Mouse (Mus musculus): ENCODE measurements around the gene Tada1. TPM values are rescaled to one million over a fixed set of nuclear protein-coding genes. Genes with fewer than 3 reads are reported as not detected.

Tada1 gene
- total RNA-seq, 2 experiments from 2014 or later = 6.0 to 14.8 TPM

Other genes starting within 250 kb of the Tada1 start
- not detected in 2 replicates for gene Gpa33, start 248.9 kb upstream of the Tada1 start, total RNA-seq (2015; ENCODE audit: low replicate concordance)
- gene Gpa33, start 248.9 kb upstream of the Tada1 start, total RNA-seq (2017; ENCODE audit: low replicate concordance) = not detected in 2 replicates
- gene Mael, start 140.3 kb upstream of the Tada1 start, total RNA-seq (2015; ENCODE audit: low replicate concordance) = not detected in 2 replicates
- not detected in 2 replicates for gene Mael, start 140.3 kb upstream of the Tada1 start, total RNA-seq (2017; ENCODE audit: low replicate concordance)
- not detected in 2 replicates for gene Ildr2, start 125.0 kb upstream of the Tada1 start, total RNA-seq (2015; ENCODE audit: low replicate concordance)
- gene Ildr2, start 125.0 kb upstream of the Tada1 start, total RNA-seq (2017; ENCODE audit: low replicate concordance) = not detected in 2 replicates
- 0.19 and 0.42 TPM in 2 replicates for gene Pogk, start 30.8 kb downstream of the Tada1 start, total RNA-seq (2015; ENCODE audit: low replicate concordance)
- 0.42 and 0.60 TPM in 2 replicates for gene Pogk, start 30.8 kb downstream of the Tada1 start, total RNA-seq (2017; ENCODE audit: low replicate concordance)
- not detected in 2 replicates for gene Gm4846, start 118.5 kb downstream of the Tada1 start, total RNA-seq (2015; ENCODE audit: low replicate concordance)
- not detected in 2 replicates for gene Gm4846, start 118.5 kb downstream of the Tada1 start, total RNA-seq (2017; ENCODE audit: low replicate concordance)

All from erythroblast, adult 5-6 weeks (primary cell).